Mouse (Mus musculus): ENCODE data around the gene Skap1. TPM values are rescaled to one million over a fixed set of nuclear protein-coding genes. Genes with fewer than 3 reads are reported as not detected.

The Skap1 gene
- polyA plus RNA-seq, 1 experiment, result 1.5 TPM

- H3K4me3 ChIP-seq (replicated peaks; ENCODE audit: insufficient read depth, low read depth, low read length), result no peak overlapping the region
- H3K4me1 ChIP-seq (ENCODE audit: control insufficient read depth, insufficient read depth, low read length), result no peaks in the 10 kb centered on the region
- WGBS, result 75% methylated on average over 5 of the region's 5 CpGs
- no peaks in the 10 kb centered on the region for H3K27me3 ChIP-seq (ENCODE audit: control insufficient read depth, insufficient read depth, low read length)
- TF ChIP-seq CTCF (IDR thresholded peaks at IDR 0.05; ENCODE audit: borderline replicate concordance, insufficient read depth, low read depth, low read length), result no peak
- TF ChIP-seq POLR2A (IDR thresholded peaks at IDR 0.05; ENCODE audit: borderline replicate concordance, insufficient read depth, low read length), result no peak
- H3K27ac ChIP-seq (ENCODE audit: insufficient read depth, low read length), result no peak overlapping the region
- DNase-seq, result no peak
Observed at GRCm38 (mm10) chr11:96639805-96640204, 175.4 kb downstream of the Skap1 start.

DNA sequence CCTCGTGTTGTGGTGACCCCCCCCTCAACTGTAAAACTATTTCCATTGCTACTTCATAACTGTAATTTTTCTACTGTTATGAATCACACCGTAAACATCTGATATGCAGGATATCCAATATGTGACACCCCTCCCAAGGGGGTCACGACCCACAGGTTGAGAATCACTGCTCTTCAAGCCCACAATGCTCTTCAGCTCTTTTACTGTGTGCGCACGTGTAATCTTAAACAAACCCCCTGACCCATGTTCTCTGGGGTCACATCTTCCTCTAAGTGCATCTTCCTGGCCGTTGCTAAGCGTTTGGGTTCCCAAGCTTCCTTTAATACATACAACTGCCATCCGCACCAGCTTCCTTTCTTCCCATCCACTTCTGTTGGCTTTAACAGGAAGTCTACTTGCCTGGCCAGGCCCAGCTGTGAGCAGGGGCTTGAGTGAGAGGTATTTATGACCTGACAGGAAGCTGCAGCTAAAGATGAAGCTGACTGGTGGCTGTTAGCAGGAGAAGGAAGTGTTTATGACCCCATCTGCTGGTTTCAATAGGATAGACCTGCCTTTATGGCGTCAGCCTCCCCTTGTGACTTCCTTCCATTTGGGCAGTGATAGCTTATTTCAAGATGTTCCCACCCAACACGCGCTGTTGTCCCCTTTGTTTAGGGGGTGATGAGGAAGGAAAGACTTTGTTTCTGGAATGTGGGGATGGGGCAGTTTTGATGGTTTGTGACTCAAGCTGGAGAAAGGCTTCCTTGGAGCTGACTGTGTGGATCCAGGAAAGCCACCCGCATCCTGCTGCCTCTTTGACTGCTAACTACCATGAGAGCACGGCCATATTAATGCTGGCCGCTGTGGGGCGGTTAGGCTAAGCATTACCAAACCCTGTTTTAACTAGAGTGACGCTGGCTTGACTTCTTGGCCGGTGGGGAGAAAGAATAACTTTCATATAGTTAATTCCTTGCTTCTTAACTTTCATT lies 178.1 kb downstream of the Skap1 start:
- no peak for TF ChIP-seq POLR2A (IDR thresholded peaks at IDR 0.05; ENCODE audit: borderline replicate concordance, insufficient read depth, low read length)
- no peak for TF ChIP-seq CTCF (IDR thresholded peaks at IDR 0.05; ENCODE audit: borderline replicate concordance, insufficient read depth, low read depth, low read length)
- WGBS, result 85% methylated on average over 17 of the region's 17 CpGs
- H3K4me1 ChIP-seq (ENCODE audit: control insufficient read depth, insufficient read depth, low read length), result no peaks in the 10 kb centered on the region
- H3K4me3 ChIP-seq (replicated peaks; ENCODE audit: insufficient read depth, low read depth, low read length), result no peak overlapping the region
- no peak for DNase-seq
- no peaks in the 10 kb centered on the region; the same call in 1 of the 2 replicates for H3K27me3 ChIP-seq (ENCODE audit: control insufficient read depth, insufficient read depth, low read length)
- H3K27ac ChIP-seq (ENCODE audit: insufficient read depth, low read length), result no peak overlapping the region

DNA sequence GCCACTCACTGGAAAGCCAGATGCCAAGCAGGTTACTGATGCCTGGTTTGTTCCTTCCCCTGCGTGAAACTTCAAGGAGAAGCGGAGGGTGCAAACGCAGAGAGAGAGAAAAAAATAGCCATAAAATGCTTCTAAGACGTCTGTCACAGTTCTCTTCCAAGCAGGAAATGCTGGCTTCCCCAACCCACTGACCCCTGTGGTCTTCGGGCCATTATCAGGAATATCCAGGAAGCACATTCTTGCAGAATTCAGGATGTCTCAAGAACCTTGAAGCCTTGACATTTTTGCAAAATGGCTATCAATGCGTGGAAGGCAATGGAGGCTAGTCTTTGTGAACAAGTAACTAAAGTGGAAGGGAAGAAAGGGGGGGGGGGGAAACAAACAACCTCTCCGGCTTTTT lies 180.6 kb downstream of the Skap1 start:
- 60% methylated on average over 7 of the region's 7 CpGs for WGBS
- Histone ChIP-seq H3K4me1 (ENCODE audit: control insufficient read depth, insufficient read depth, low read length) (no peaks in the 10 kb centered on the region), H3K27me3 (ENCODE audit: control insufficient read depth, insufficient read depth, low read length) (no peaks in the 10 kb centered on the region; the same call in 1 of the 2 replicates), H3K4me3 (replicated peaks; ENCODE audit: insufficient read depth, low read depth, low read length) (no peak overlapping the region), H3K27ac (ENCODE audit: insufficient read depth, low read length) (no peak overlapping the region)
- TF ChIP-seq CTCF (IDR thresholded peaks at IDR 0.05; ENCODE audit: borderline replicate concordance, insufficient read depth, low read depth, low read length) (no peak), POLR2A (IDR thresholded peaks at IDR 0.05; ENCODE audit: borderline replicate concordance, insufficient read depth, low read length) (no peak)
- DNase-seq, result no peak

GRCm38 (mm10) chr11:96645538-96646037 lies 181.2 kb downstream of the Skap1 start:
- TF ChIP-seq POLR2A (IDR thresholded peaks at IDR 0.05; ENCODE audit: borderline replicate concordance, insufficient read depth, low read length), result no peak
- no peak for TF ChIP-seq CTCF (IDR thresholded peaks at IDR 0.05; ENCODE audit: borderline replicate concordance, insufficient read depth, low read depth, low read length)
- WGBS, result 20% methylated on average over 10 of the region's 10 CpGs
- Histone ChIP-seq H3K27me3 (ENCODE audit: control insufficient read depth, insufficient read depth, low read length) (no peaks in the 10 kb centered on the region; the same call in 1 of the 2 replicates), H3K27ac (ENCODE audit: insufficient read depth, low read length) (no peak overlapping the region), H3K4me1 (ENCODE audit: control insufficient read depth, insufficient read depth, low read length) (no peaks in the 10 kb centered on the region), H3K4me3 (replicated peaks; ENCODE audit: insufficient read depth, low read depth, low read length) (no peak overlapping the region)
- no peak for DNase-seq

DNA sequence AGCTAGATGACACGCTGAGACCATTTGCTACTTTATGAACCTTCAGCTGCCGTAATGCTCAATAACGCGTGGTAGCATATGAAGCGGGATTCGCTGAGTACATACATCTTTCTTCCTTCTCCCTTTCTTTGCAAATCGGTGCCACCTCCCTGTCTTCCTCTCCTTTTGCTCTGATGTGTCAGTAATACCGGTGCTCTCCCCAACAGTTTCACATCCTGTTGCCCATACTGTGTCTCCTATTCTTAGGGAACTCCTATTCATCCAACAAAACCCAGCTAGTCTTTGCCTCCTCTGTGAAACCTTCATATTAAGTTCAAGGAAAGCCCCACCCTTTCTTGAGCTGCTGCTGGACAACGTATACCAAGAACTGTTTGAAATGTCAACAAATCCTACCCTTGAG lies 187.5 kb downstream of the Skap1 start:
- TF ChIP-seq POLR2A (IDR thresholded peaks at IDR 0.05; ENCODE audit: borderline replicate concordance, insufficient read depth, low read length), result no peak
- TF ChIP-seq CTCF (IDR thresholded peaks at IDR 0.05; ENCODE audit: borderline replicate concordance, insufficient read depth, low read depth, low read length), result no peak
- 90% methylated on average over 9 of the region's 9 CpGs for WGBS
- Histone ChIP-seq H3K27ac (ENCODE audit: insufficient read depth, low read length) (no peak overlapping the region), H3K4me1 (ENCODE audit: control insufficient read depth, insufficient read depth, low read length) (no peaks in the 10 kb centered on the region; the same call in 1 of the 2 replicates), H3K27me3 (ENCODE audit: control insufficient read depth, insufficient read depth, low read length) (no peaks in the 10 kb centered on the region), H3K4me3 (replicated peaks; ENCODE audit: insufficient read depth, low read depth, low read length) (no peak overlapping the region)
- no peak for DNase-seq

DNA sequence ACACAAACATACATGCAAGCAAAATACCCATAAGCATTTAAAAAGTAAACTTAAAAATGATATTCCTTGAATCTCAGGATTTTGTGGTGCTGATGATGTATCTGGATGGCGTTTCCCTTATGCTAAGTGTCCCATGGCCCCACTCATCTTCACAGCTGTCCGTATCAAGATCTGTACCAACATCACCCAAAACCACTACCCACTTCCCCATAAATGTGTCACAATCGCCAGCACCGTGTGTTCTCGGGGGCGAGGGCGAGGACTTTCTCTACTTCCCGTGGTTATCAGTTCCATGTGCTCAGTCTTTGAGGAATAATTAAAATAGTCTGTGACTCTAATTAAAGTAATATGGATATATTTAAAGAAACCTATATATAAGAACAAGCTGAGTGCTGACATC lies 189.5 kb downstream of the Skap1 start:
- Histone ChIP-seq H3K27me3 (ENCODE audit: control insufficient read depth, insufficient read depth, low read length) (no peaks in the 10 kb centered on the region), H3K4me3 (replicated peaks; ENCODE audit: insufficient read depth, low read depth, low read length) (no peak overlapping the region), H3K4me1 (ENCODE audit: control insufficient read depth, insufficient read depth, low read length) (no peaks in the 10 kb centered on the region; the same call in 1 of the 2 replicates), H3K27ac (ENCODE audit: insufficient read depth, low read length) (no peak overlapping the region)
- WGBS, result 92% methylated on average over 8 of the region's 8 CpGs
- DNase-seq, result no peak
- TF ChIP-seq CTCF (IDR thresholded peaks at IDR 0.05; ENCODE audit: borderline replicate concordance, insufficient read depth, low read depth, low read length) (no peak), POLR2A (IDR thresholded peaks at IDR 0.05; ENCODE audit: borderline replicate concordance, insufficient read depth, low read length) (no peak)

DNA sequence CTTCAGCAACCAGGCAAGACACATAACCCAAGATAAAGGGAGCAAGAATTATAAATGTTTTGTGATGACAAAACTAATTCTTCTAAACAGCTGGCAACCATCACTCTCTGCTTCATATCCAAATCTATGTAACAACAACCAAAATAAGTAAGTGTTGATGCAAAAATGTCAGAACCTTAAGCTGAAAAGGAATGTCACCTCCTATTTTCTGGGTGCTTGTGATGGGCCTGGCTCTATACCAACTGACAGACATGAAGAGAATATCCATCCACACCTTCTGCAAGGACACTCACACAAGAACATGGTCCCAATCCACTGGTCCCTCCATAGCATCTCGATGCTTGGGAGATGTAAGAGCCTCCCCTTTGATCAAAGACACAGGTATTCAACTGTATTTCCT lies 194.0 kb downstream of the Skap1 start:
- Histone ChIP-seq H3K4me1 (ENCODE audit: control insufficient read depth, insufficient read depth, low read length) (no peaks in the 10 kb centered on the region; the same call in 1 of the 2 replicates), H3K27me3 (ENCODE audit: control insufficient read depth, insufficient read depth, low read length) (no peaks in the 10 kb centered on the region), H3K27ac (ENCODE audit: insufficient read depth, low read length) (no peak overlapping the region), H3K4me3 (replicated peaks; ENCODE audit: insufficient read depth, low read depth, low read length) (no peak overlapping the region)
- DNase-seq, result no peak
- 86% methylated on average over 1 of the region's 1 CpGs for WGBS
- no peak for TF ChIP-seq POLR2A (IDR thresholded peaks at IDR 0.05; ENCODE audit: borderline replicate concordance, insufficient read depth, low read length)
- no peak for TF ChIP-seq CTCF (IDR thresholded peaks at IDR 0.05; ENCODE audit: borderline replicate concordance, insufficient read depth, low read depth, low read length)
